Mouse (Mus musculus): ENCODE results near the gene Oprl1. TPM values are rescaled to one million over a fixed set of nuclear protein-coding genes. Genes with fewer than 3 reads are reported as not detected.

Gene Oprl1
- polyA plus RNA-seq (2014; fragmentation: Illumina TruSeq; extraction: RNeasy Lipid Tissue Mini Kit (QIAGEN cat#74804); ENCODE audit: low read depth, low replicate concordance) = 2.3 TPM

GRCm38 (mm10) chr2:181714903-181715326, at the start of gene Oprl1:
Gene Oprl1 (plus strand): TSS chr2:181715016.

GRCm38 (mm10) chr2:181671326-181671725, 43.5 kb upstream of the Oprl1 start, which contains the start of gene Sox18:
Gene Sox18 (minus strand): TSS chr2:181671640.

GRCm38 (mm10) chr2:181679951-181680715, 34.7 kb upstream of the Oprl1 start, which contains the start of gene Tcea2:
Gene Tcea2 (plus strand): TSS chr2:181680310.

GRCm38 (mm10) chr2:181693339-181694280, 21.2 kb upstream of the Oprl1 start, which contains the start of gene Rgs19:
Gene Rgs19 (minus strand): TSS chr2:181693977.

GRCm38 (mm10) chr2:181698241-181698640, 16.6 kb upstream of the Oprl1 start, which contains the start of gene Lkaaear1:
Gene Lkaaear1 (minus strand): TSS chr2:181698442.

GRCm38 (mm10) chr2:181763006-181763830, 48.4 kb downstream of the Oprl1 start, which contains the start of gene Myt1:
Gene Myt1 (plus strand): TSS chr2:181763332.

Other genes with a start within 250 kb of the Oprl1 start
- 9.6 TPM for gene Abhd16b, start 221.8 kb upstream of the Oprl1 start, polyA plus RNA-seq (2014; fragmentation: Illumina TruSeq; extraction: RNeasy Lipid Tissue Mini Kit (QIAGEN cat#74804); ENCODE audit: low read depth, low replicate concordance)
- gene Tpd52l2, start 217.9 kb upstream of the Oprl1 start, polyA plus RNA-seq (2014; fragmentation: Illumina TruSeq; extraction: RNeasy Lipid Tissue Mini Kit (QIAGEN cat#74804); ENCODE audit: low read depth, low replicate concordance) = 13.2 TPM
- gene Dnajc5, start 194.5 kb upstream of the Oprl1 start, polyA plus RNA-seq (2014; fragmentation: Illumina TruSeq; extraction: RNeasy Lipid Tissue Mini Kit (QIAGEN cat#74804); ENCODE audit: low read depth, low replicate concordance) = 16.9 TPM
- gene Uckl1, start 130.1 kb upstream of the Oprl1 start, polyA plus RNA-seq (2014; fragmentation: Illumina TruSeq; extraction: RNeasy Lipid Tissue Mini Kit (QIAGEN cat#74804); ENCODE audit: low read depth, low replicate concordance) = 6.7 TPM
- 25.6 TPM for gene Prpf6, start 123.1 kb upstream of the Oprl1 start, polyA plus RNA-seq (2014; fragmentation: Illumina TruSeq; extraction: RNeasy Lipid Tissue Mini Kit (QIAGEN cat#74804); ENCODE audit: low read depth, low replicate concordance)
- 13.4 TPM for gene Zfp512b, start 122.2 kb upstream of the Oprl1 start, polyA plus RNA-seq (2014; fragmentation: Illumina TruSeq; extraction: RNeasy Lipid Tissue Mini Kit (QIAGEN cat#74804); ENCODE audit: low read depth, low replicate concordance)
- 14.0 TPM for gene Samd10, start 115.8 kb upstream of the Oprl1 start, polyA plus RNA-seq (2014; fragmentation: Illumina TruSeq; extraction: RNeasy Lipid Tissue Mini Kit (QIAGEN cat#74804); ENCODE audit: low read depth, low replicate concordance)
- gene Gm29797, start 58.0 kb upstream of the Oprl1 start, polyA plus RNA-seq (2014; fragmentation: Illumina TruSeq; extraction: RNeasy Lipid Tissue Mini Kit (QIAGEN cat#74804); ENCODE audit: low read depth, low replicate concordance) = not detected
- 0.13 TPM for gene Sox18, start 43.4 kb upstream of the Oprl1 start, polyA plus RNA-seq (2014; fragmentation: Illumina TruSeq; extraction: RNeasy Lipid Tissue Mini Kit (QIAGEN cat#74804); ENCODE audit: low read depth, low replicate concordance)
- gene Tcea2, start 34.7 kb upstream of the Oprl1 start, polyA plus RNA-seq (2014; fragmentation: Illumina TruSeq; extraction: RNeasy Lipid Tissue Mini Kit (QIAGEN cat#74804); ENCODE audit: low read depth, low replicate concordance) = 73.6 TPM
- gene Rgs19, start 21.0 kb upstream of the Oprl1 start, polyA plus RNA-seq (2014; fragmentation: Illumina TruSeq; extraction: RNeasy Lipid Tissue Mini Kit (QIAGEN cat#74804); ENCODE audit: low read depth, low replicate concordance) = 8.8 TPM
- 0.90 TPM for gene Lkaaear1, start 16.6 kb upstream of the Oprl1 start, polyA plus RNA-seq (2014; fragmentation: Illumina TruSeq; extraction: RNeasy Lipid Tissue Mini Kit (QIAGEN cat#74804); ENCODE audit: low read depth, low replicate concordance)
- 2.4 TPM for gene Myt1, start 48.3 kb downstream of the Oprl1 start, polyA plus RNA-seq (2014; fragmentation: Illumina TruSeq; extraction: RNeasy Lipid Tissue Mini Kit (QIAGEN cat#74804); ENCODE audit: low read depth, low replicate concordance)
- gene Pcmtd2, start 122.8 kb downstream of the Oprl1 start, polyA plus RNA-seq (2014; fragmentation: Illumina TruSeq; extraction: RNeasy Lipid Tissue Mini Kit (QIAGEN cat#74804); ENCODE audit: low read depth, low replicate concordance) = 30.6 TPM
- 13.5 TPM for gene Polr3k, start 149.3 kb downstream of the Oprl1 start, polyA plus RNA-seq (2014; fragmentation: Illumina TruSeq; extraction: RNeasy Lipid Tissue Mini Kit (QIAGEN cat#74804); ENCODE audit: low read depth, low replicate concordance)

All from testis, adult 10 weeks (tissue).